Mouse (Mus musculus): ENCODE measurements around the gene Ttc9c. TPM values are rescaled to one million over a fixed set of nuclear protein-coding genes. Genes with fewer than 3 reads are reported as not detected.

The Ttc9c gene
- 55.6 and 61.4 TPM in 2 replicates for polyA plus RNA-seq (2016; fragmentation: Nextera tagmentation; extraction: Ambion mirVana)

DNA sequence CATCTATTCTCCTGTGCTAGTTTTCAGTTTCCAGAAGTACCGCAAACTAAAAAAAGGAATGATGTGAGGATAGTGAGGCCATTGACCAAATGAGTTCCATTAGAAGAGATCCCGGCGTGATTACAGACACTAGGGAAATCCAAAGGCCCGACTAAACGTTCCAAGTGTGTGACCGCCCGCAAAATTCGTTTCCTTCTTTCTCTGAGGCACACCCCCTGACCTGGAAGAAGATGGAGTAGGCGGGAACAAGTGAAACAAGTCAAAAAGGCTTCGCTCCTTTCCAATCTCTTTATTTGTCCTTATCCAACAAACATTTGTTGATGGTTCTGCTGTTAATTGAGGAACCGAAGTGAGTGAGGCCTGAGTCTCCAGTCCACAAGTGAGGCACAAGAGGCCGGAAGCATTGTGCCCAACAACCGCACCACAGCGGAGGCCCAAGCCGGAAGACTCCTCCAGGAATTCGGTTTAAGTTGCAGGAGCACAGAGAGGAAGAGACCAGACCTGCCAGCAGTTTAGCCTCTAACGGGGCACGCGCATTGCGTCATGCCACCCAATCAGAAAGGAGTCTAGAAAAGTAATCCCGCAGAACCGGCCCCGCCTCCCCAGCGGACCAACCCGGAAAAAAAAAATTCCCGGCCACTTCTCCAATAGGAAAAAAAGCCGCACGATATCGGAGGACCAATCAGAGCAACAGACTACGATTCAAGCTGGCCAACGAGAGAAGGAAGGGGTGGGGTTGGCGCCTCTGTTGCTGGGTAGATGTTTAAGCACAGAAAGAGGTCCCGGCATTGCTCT lies at the start of gene Ttc9c:
TSS of gene Ttc9c (minus strand) at position 533 of the 795 bp plus-strand sequence.
- peak; percentile 96 for ATAC-seq (ENCODE audit: low FRiP score)
- H3K27me3 ChIP-seq = no peaks in the 10 kb centered on the region
- under 1% methylated on average over 33 of the region's 33 CpGs for WGBS
- H3K4me1 ChIP-seq = peaks cover 48% of the 10 kb centered on the region
- H3K9me3 ChIP-seq (replicated peaks) = no peaks in the 10 kb centered on the region
- H3K36me3 ChIP-seq = peaks cover 34% of the 10 kb centered on the region
- peak within 1 kb of the TSS; percentile 98 for H3K9ac ChIP-seq
- H3K27ac ChIP-seq = peak within 1 kb of the TSS; percentile 99
- peak within 1 kb of the TSS; percentile 98 for H3K4me3 ChIP-seq
- peak within 1 kb of the TSS; percentile 97 for H3K4me2 ChIP-seq (replicated peaks)

DNA sequence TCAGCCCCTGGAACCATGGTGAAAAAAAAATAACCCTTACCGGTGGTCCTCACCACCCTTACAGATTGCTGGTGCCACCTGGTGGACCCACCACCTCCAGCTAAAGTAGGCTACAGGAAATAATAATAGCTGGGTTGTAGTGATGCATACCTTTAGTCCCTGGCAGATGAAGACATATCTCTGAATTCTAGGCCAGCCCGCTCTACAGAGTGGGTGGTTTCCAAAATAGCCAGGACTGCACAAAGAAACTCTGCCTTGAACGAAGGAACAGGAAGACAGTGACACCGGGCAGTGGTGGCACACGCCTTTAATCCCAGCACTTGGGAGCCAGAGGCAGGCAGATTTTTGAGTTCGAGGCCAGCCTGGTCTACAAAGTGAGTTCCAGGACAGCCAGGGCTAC lies 45.1 kb upstream of the Ttc9c start:
- 80% methylated on average over 6 of the region's 6 CpGs for WGBS
- Histone ChIP-seq H3K9me3 (replicated peaks) (no peaks in the 10 kb centered on the region), H3K4me3 (no peak overlapping the region), H3K4me1 (no peaks in the 10 kb centered on the region), H3K27me3 (no peaks in the 10 kb centered on the region), H3K4me2 (replicated peaks) (no peak overlapping the region), H3K27ac (no peak overlapping the region), H3K9ac (no peak overlapping the region), H3K36me3 (no peaks in the 10 kb centered on the region)
- ATAC-seq (ENCODE audit: low FRiP score) = no peak

- Histone ChIP-seq H3K9ac (no peak overlapping the region), H3K9me3 (replicated peaks) (no peaks in the 10 kb centered on the region), H3K4me2 (replicated peaks) (no peak overlapping the region), H3K4me3 (no peak overlapping the region), H3K27ac (no peak overlapping the region), H3K27me3 (no peaks in the 10 kb centered on the region), H3K4me1 (no peaks in the 10 kb centered on the region), H3K36me3 (no peaks in the 10 kb centered on the region)
- 30% methylated on average over 1 of the region's 1 CpGs for WGBS
- no peak for ATAC-seq (ENCODE audit: low FRiP score)
These were observed 39.9 kb upstream of the Ttc9c start for GRCm38 (mm10) chr19:8859018-8859417.

GRCm38 (mm10) chr19:8857689-8858088 lies 38.6 kb upstream of the Ttc9c start:
- no peaks in the 10 kb centered on the region for H3K36me3 ChIP-seq
- no peak for ATAC-seq (ENCODE audit: low FRiP score)
- no peaks in the 10 kb centered on the region for H3K27me3 ChIP-seq
- 38% methylated on average over 4 of the region's 4 CpGs for WGBS
- no peak overlapping the region for H3K27ac ChIP-seq
- H3K4me2 ChIP-seq (replicated peaks) = no peak overlapping the region
- H3K4me3 ChIP-seq = no peak overlapping the region
- H3K9me3 ChIP-seq (replicated peaks) = no peaks in the 10 kb centered on the region
- H3K9ac ChIP-seq = no peak overlapping the region
- no peaks in the 10 kb centered on the region for H3K4me1 ChIP-seq

- Histone ChIP-seq H3K9me3 (replicated peaks) (no peaks in the 10 kb centered on the region), H3K9ac (no peak overlapping the region), H3K4me2 (replicated peaks) (no peak overlapping the region), H3K27me3 (no peaks in the 10 kb centered on the region), H3K36me3 (peaks cover 8% of the 10 kb centered on the region), H3K4me3 (no peak overlapping the region), H3K4me1 (no peaks in the 10 kb centered on the region), H3K27ac (no peak overlapping the region)
- 83% methylated on average over 3 of the region's 3 CpGs for WGBS
- ATAC-seq (ENCODE audit: low FRiP score) = no peak
These were observed 34.0 kb upstream of the Ttc9c start for GRCm38 (mm10) chr19:8853117-8853516.

GRCm38 (mm10) chr19:8852236-8852928 lies 33.2 kb upstream of the Ttc9c start:
- no peak overlapping the region for H3K4me2 ChIP-seq (replicated peaks)
- H3K4me3 ChIP-seq = no peak overlapping the region
- WGBS = 67% methylated on average over 10 of the region's 10 CpGs
- H3K4me1 ChIP-seq = no peaks in the 10 kb centered on the region
- no peak overlapping the region for H3K27ac ChIP-seq
- no peaks in the 10 kb centered on the region for H3K27me3 ChIP-seq
- no peaks in the 10 kb centered on the region for H3K9me3 ChIP-seq (replicated peaks)
- ATAC-seq (ENCODE audit: low FRiP score) = no peak
- no peak overlapping the region for H3K9ac ChIP-seq
- peaks cover 15% of the 10 kb centered on the region for H3K36me3 ChIP-seq

DNA sequence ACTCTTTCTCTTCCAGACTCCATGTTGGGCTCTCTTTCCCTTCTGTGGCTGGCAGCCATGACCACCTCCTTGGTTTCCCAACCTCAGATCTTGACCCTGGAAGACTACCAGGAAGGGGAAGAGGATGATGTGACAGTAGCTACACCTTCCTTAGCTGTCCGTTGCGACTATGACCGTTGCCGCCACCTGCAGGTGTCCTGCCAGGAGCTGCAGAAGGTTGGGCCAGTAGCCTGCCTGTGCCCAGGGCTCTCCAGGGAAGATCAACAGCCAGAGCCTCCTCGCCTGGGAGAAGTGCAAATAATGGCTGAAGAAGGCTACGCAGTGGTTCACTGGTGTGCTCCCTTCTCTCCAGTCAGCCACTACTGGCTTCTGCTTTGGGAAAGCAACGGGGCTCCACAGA lies 32.5 kb upstream of the Ttc9c start:
- no peak for ATAC-seq (ENCODE audit: low FRiP score)
- Histone ChIP-seq H3K27ac (no peak overlapping the region), H3K4me1 (no peaks in the 10 kb centered on the region), H3K4me3 (no peak overlapping the region), H3K27me3 (no peaks in the 10 kb centered on the region), H3K4me2 (replicated peaks) (no peak overlapping the region), H3K9ac (no peak overlapping the region), H3K36me3 (peaks cover 22% of the 10 kb centered on the region), H3K9me3 (replicated peaks) (no peaks in the 10 kb centered on the region)
- 48% methylated on average over 7 of the region's 7 CpGs for WGBS

GRCm38 (mm10) chr19:8850402-8850901 lies 31.3 kb upstream of the Ttc9c start, which contains the start of gene Lrrn4cl:
Gene Lrrn4cl, plus strand, starts transcription at chr19:8850768.
- Histone ChIP-seq H3K36me3 (peaks cover 34% of the 10 kb centered on the region), H3K27me3 (no peaks in the 10 kb centered on the region), H3K9me3 (replicated peaks) (no peaks in the 10 kb centered on the region), H3K27ac (0 out of 2 replicates have a peak within 1 kb of the TSS, but pooled peaks have one; percentile 5), H3K4me1 (no peaks in the 10 kb centered on the region), H3K4me3 (no peak within 1 kb of the TSS), H3K4me2 (replicated peaks) (no peak within 1 kb of the TSS), H3K9ac (peak within 1 kb of the TSS; percentile 27; the same call in 1 of the 2 replicates)
- 29% methylated on average over 7 of the region's 7 CpGs for WGBS
- no peak for ATAC-seq (ENCODE audit: low FRiP score)

- no peak for ATAC-seq (ENCODE audit: low FRiP score)
- Histone ChIP-seq H3K4me3 (no peak overlapping the region), H3K27me3 (no peaks in the 10 kb centered on the region), H3K27ac (no peak overlapping the region), H3K4me1 (no peaks in the 10 kb centered on the region), H3K9me3 (replicated peaks) (no peaks in the 10 kb centered on the region), H3K9ac (no peak overlapping the region), H3K4me2 (replicated peaks) (no peak overlapping the region), H3K36me3 (peaks cover 34% of the 10 kb centered on the region)
- WGBS = 81% methylated on average over 5 of the region's 5 CpGs
These were observed 29.2 kb upstream of the Ttc9c start for GRCm38 (mm10) chr19:8848356-8848755.

- no peak overlapping the region for H3K4me3 ChIP-seq
- WGBS = 63% methylated on average over 5 of the region's 5 CpGs
- peaks cover 20% of the 10 kb centered on the region for H3K4me1 ChIP-seq
- H3K4me2 ChIP-seq (replicated peaks) = no peak overlapping the region
- no peak overlapping the region for H3K9ac ChIP-seq
- no peak overlapping the region for H3K27ac ChIP-seq
- H3K36me3 ChIP-seq = peaks cover 48% of the 10 kb centered on the region
- H3K27me3 ChIP-seq = no peaks in the 10 kb centered on the region
- ATAC-seq (ENCODE audit: low FRiP score) = no peak
- no peaks in the 10 kb centered on the region for H3K9me3 ChIP-seq (replicated peaks)
These were observed 25.4 kb upstream of the Ttc9c start for GRCm38 (mm10) chr19:8844371-8845129.

DNA sequence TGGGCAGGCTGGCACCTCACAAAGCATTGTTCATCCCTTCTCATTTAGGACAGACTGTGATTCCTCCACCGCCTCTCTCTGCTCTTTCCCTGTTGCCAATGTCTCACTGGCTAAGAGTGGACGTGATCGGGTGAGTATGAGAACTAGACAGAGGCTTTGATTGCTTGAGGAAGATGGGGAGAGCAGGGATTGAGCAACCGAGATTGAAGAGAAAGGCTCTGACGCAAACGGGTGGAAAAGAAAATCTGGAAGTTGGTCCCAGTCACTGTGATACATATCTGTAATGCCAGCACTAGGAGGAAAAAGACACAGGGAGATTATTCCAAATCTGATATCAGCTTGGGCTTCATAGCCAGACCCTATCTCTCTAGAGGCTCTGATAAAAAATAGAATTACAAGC lies 23.8 kb upstream of the Ttc9c start:
- no peak overlapping the region for H3K4me2 ChIP-seq (replicated peaks)
- H3K4me3 ChIP-seq = no peak overlapping the region
- WGBS = 87% methylated on average over 6 of the region's 6 CpGs
- peaks cover 26% of the 10 kb centered on the region for H3K4me1 ChIP-seq
- no peak overlapping the region for H3K27ac ChIP-seq
- no peaks in the 10 kb centered on the region for H3K9me3 ChIP-seq (replicated peaks)
- 0 out of 2 replicates have a peak overlapping the region, but pooled peaks have one; percentile 1 for H3K9ac ChIP-seq
- no peaks in the 10 kb centered on the region for H3K27me3 ChIP-seq
- peaks cover 39% of the 10 kb centered on the region for H3K36me3 ChIP-seq
- ATAC-seq (ENCODE audit: low FRiP score) = no peak

DNA sequence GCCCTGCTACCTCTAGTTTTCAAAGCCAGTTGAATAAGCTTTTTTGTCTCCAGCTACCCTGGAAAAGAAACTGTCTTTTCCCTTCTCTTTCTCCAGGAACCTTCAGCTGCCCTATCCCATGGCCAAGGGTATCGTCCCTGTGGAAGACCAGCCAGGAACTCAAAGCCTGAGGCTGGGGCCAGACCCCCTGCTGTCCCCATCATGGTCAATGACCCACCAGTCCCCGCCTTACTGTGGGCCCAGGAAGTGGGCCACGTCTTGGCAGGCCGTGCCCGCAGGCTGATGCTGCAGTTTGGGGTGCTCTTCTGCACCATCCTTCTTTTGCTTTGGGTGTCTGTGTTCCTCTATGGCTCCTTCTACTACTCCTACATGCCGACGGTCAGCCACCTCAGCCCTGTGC lies 21.9 kb upstream of the Ttc9c start:
- 90% methylated on average over 7 of the region's 7 CpGs for WGBS
- Histone ChIP-seq H3K9ac (peak overlapping the region; percentile 84), H3K9me3 (replicated peaks) (no peaks in the 10 kb centered on the region), H3K4me3 (peak overlapping the region; percentile 45), H3K36me3 (peaks cover 24% of the 10 kb centered on the region), H3K4me2 (replicated peaks) (peak overlapping the region; percentile 75), H3K27me3 (no peaks in the 10 kb centered on the region), H3K4me1 (peaks cover 29% of the 10 kb centered on the region), H3K27ac (peak overlapping the region; percentile 98)
- ATAC-seq (ENCODE audit: low FRiP score) = no peak

Data from hindbrain, embryonic 12.5 days (tissue).